Mouse (Mus musculus) telencephalon, adult 2 months (tissue): ENCODE measurements at regions not wholly inside any gene's neighbourhood (a gene's known extent, or its start where the extent isn't known, plus 50 kb on each side); places are given as distances from the start of the nearest gene placed in this dataset.

Experiments
- DNase-seq: peaks from one replicate; pipeline ENCODE4 v3.0.0-alpha.2; 2011; ENCODE audit warnings: low read depth, low spot score

DNA sequence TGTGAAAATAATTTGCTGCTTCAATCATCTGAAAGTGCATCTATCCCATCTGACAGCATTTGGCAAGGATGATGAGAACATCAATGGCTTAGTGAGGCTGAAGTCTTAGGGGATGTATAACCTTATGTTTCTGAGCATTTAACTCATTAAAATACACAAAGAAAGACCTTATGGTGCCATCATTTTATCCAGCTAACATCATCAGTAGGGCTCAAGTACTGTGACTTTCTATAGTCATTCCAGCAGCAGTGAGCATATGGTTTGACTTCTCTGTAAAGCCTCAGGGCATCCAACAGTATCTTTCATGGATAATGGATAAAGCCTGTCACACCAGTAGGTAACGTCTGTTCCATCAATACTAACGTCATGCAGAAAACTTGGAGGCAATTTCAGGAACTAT is 895.0 kb upstream of the Fat3 start:
- DNase-seq, result no peak

GRCm38 (mm10) chr9:17393061-17393460 is 892.0 kb upstream of the Fat3 start:
- peak; percentile 90 for DNase-seq
